Mouse (Mus musculus): ENCODE data around the gene Smarcd2. TPM values are rescaled to one million over a fixed set of nuclear protein-coding genes. Genes with fewer than 3 reads are reported as not detected.

Smarcd2 gene
- polyA plus RNA-seq, 2 experiments, result 114 to 184 TPM

- H3K27me3 ChIP-seq (ENCODE audit: control insufficient read depth, insufficient read depth, low read length), result no peaks in the 10 kb centered on the region
- 55% methylated on average over 8 of the region's 8 CpGs for WGBS
- no peaks in the 10 kb centered on the region for H3K9me3 ChIP-seq (ENCODE audit: control insufficient read depth, low read length)
- DNase-seq (ENCODE audit: low spot score) (no peak), ATAC-seq (ENCODE audit: low FRiP score, low read depth) (no peak)
- 0 out of 2 replicates have a peak, but pooled peaks cover 7% of the 10 kb centered on the region for H3K4me1 ChIP-seq (ENCODE audit: control insufficient read depth, insufficient read depth, low read length)
- H3K4me2 ChIP-seq (replicated peaks; ENCODE audit: low read depth, low read length, severe bottlenecking), result no peak overlapping the region
- H3K36me3 ChIP-seq (ENCODE audit: control insufficient read depth, insufficient read depth, low read length), result no peaks in the 10 kb centered on the region
- no peak overlapping the region for H3K27ac ChIP-seq (replicated peaks; ENCODE audit: low read depth, low read length)
- H3K4me3 ChIP-seq (replicated peaks; ENCODE audit: low read length), result no peak overlapping the region
- no peak overlapping the region for H3K9ac ChIP-seq (ENCODE audit: low read depth, low read length, severe bottlenecking)
- no peak for TF ChIP-seq POLR2A (IDR thresholded peaks at IDR 0.05; ENCODE audit: borderline replicate concordance, extremely low read depth, insufficient read depth, insufficient read length)
Measured at GRCm38 (mm10) chr11:106289369-106289768, 16.6 kb upstream of the Smarcd2 start.

GRCm38 (mm10) chr11:106286987-106287386, 14.2 kb upstream of the Smarcd2 start:
- Histone ChIP-seq H3K4me3 (replicated peaks; ENCODE audit: low read length) (no peak overlapping the region), H3K4me2 (replicated peaks; ENCODE audit: low read depth, low read length, severe bottlenecking) (no peak overlapping the region), H3K9ac (ENCODE audit: low read depth, low read length, severe bottlenecking) (no peak overlapping the region), H3K27ac (replicated peaks; ENCODE audit: low read depth, low read length) (peak overlapping the region; percentile 79), H3K36me3 (ENCODE audit: control insufficient read depth, insufficient read depth, low read length) (no peaks in the 10 kb centered on the region), H3K9me3 (ENCODE audit: control insufficient read depth, low read length) (no peaks in the 10 kb centered on the region), H3K4me1 (ENCODE audit: control insufficient read depth, insufficient read depth, low read length) (0 out of 2 replicates have a peak, but pooled peaks cover 7% of the 10 kb centered on the region), H3K27me3 (ENCODE audit: control insufficient read depth, insufficient read depth, low read length) (no peaks in the 10 kb centered on the region)
- WGBS, result 54% methylated on average over 11 of the region's 11 CpGs
- peak; percentile 70 for DNase-seq (ENCODE audit: low spot score)
- ATAC-seq (ENCODE audit: low FRiP score, low read depth), result no peak
- TF ChIP-seq POLR2A (IDR thresholded peaks at IDR 0.05; ENCODE audit: borderline replicate concordance, extremely low read depth, insufficient read depth, insufficient read length), result no peak

GRCm38 (mm10) chr11:106286206-106286605, 13.4 kb upstream of the Smarcd2 start:
- WGBS, result 79% methylated on average over 7 of the region's 7 CpGs
- Histone ChIP-seq H3K27me3 (ENCODE audit: control insufficient read depth, insufficient read depth, low read length) (no peaks in the 10 kb centered on the region), H3K9ac (ENCODE audit: low read depth, low read length, severe bottlenecking) (no peak overlapping the region), H3K9me3 (ENCODE audit: control insufficient read depth, low read length) (no peaks in the 10 kb centered on the region), H3K4me3 (replicated peaks; ENCODE audit: low read length) (no peak overlapping the region), H3K4me2 (replicated peaks; ENCODE audit: low read depth, low read length, severe bottlenecking) (no peak overlapping the region), H3K36me3 (ENCODE audit: control insufficient read depth, insufficient read depth, low read length) (no peaks in the 10 kb centered on the region), H3K27ac (replicated peaks; ENCODE audit: low read depth, low read length) (no peak overlapping the region), H3K4me1 (ENCODE audit: control insufficient read depth, insufficient read depth, low read length) (0 out of 2 replicates have a peak, but pooled peaks cover 7% of the 10 kb centered on the region)
- TF ChIP-seq POLR2A (IDR thresholded peaks at IDR 0.05; ENCODE audit: borderline replicate concordance, extremely low read depth, insufficient read depth, insufficient read length), result no peak
- ATAC-seq (ENCODE audit: low FRiP score, low read depth) (no peak), DNase-seq (ENCODE audit: low spot score) (no peak)

- Histone ChIP-seq H3K27ac (replicated peaks; ENCODE audit: low read depth, low read length) (no peak overlapping the region), H3K9ac (ENCODE audit: low read depth, low read length, severe bottlenecking) (no peak overlapping the region), H3K4me2 (replicated peaks; ENCODE audit: low read depth, low read length, severe bottlenecking) (no peak overlapping the region), H3K9me3 (ENCODE audit: control insufficient read depth, low read length) (no peaks in the 10 kb centered on the region), H3K4me3 (replicated peaks; ENCODE audit: low read length) (no peak overlapping the region), H3K36me3 (ENCODE audit: control insufficient read depth, insufficient read depth, low read length) (no peaks in the 10 kb centered on the region), H3K27me3 (ENCODE audit: control insufficient read depth, insufficient read depth, low read length) (no peaks in the 10 kb centered on the region), H3K4me1 (ENCODE audit: control insufficient read depth, insufficient read depth, low read length) (0 out of 2 replicates have a peak, but pooled peaks cover 7% of the 10 kb centered on the region)
- DNase-seq (ENCODE audit: low spot score) (no peak), ATAC-seq (ENCODE audit: low FRiP score, low read depth) (no peak)
- 75% methylated on average over 8 of the region's 8 CpGs for WGBS
- no peak for TF ChIP-seq POLR2A (IDR thresholded peaks at IDR 0.05; ENCODE audit: borderline replicate concordance, extremely low read depth, insufficient read depth, insufficient read length)
Measured at GRCm38 (mm10) chr11:106284126-106284525, 11.4 kb upstream of the Smarcd2 start.

GRCm38 (mm10) chr11:106283371-106283770, 10.6 kb upstream of the Smarcd2 start:
- Histone ChIP-seq H3K36me3 (ENCODE audit: control insufficient read depth, insufficient read depth, low read length) (no peaks in the 10 kb centered on the region), H3K9me3 (ENCODE audit: control insufficient read depth, low read length) (no peaks in the 10 kb centered on the region), H3K4me1 (ENCODE audit: control insufficient read depth, insufficient read depth, low read length) (0 out of 2 replicates have a peak, but pooled peaks cover 7% of the 10 kb centered on the region), H3K4me2 (replicated peaks; ENCODE audit: low read depth, low read length, severe bottlenecking) (no peak overlapping the region), H3K9ac (ENCODE audit: low read depth, low read length, severe bottlenecking) (no peak overlapping the region), H3K4me3 (replicated peaks; ENCODE audit: low read length) (no peak overlapping the region), H3K27me3 (ENCODE audit: control insufficient read depth, insufficient read depth, low read length) (no peaks in the 10 kb centered on the region), H3K27ac (replicated peaks; ENCODE audit: low read depth, low read length) (no peak overlapping the region)
- ATAC-seq (ENCODE audit: low FRiP score, low read depth), result no peak
- DNase-seq (ENCODE audit: low spot score), result no peak
- WGBS, result 73% methylated on average over 4 of the region's 4 CpGs
- no peak for TF ChIP-seq POLR2A (IDR thresholded peaks at IDR 0.05; ENCODE audit: borderline replicate concordance, extremely low read depth, insufficient read depth, insufficient read length)

GRCm38 (mm10) chr11:106282452-106282851, 9.7 kb upstream of the Smarcd2 start:
- no peak overlapping the region for H3K9ac ChIP-seq (ENCODE audit: low read depth, low read length, severe bottlenecking)
- ATAC-seq (ENCODE audit: low FRiP score, low read depth) (no peak), DNase-seq (ENCODE audit: low spot score) (no peak)
- no peak overlapping the region for H3K4me3 ChIP-seq (replicated peaks; ENCODE audit: low read length)
- H3K27ac ChIP-seq (replicated peaks; ENCODE audit: low read depth, low read length), result no peak overlapping the region
- H3K27me3 ChIP-seq (ENCODE audit: control insufficient read depth, insufficient read depth, low read length), result no peaks in the 10 kb centered on the region
- TF ChIP-seq POLR2A (IDR thresholded peaks at IDR 0.05; ENCODE audit: borderline replicate concordance, extremely low read depth, insufficient read depth, insufficient read length), result no peak
- WGBS, result 82% methylated on average over 6 of the region's 6 CpGs
- H3K4me2 ChIP-seq (replicated peaks; ENCODE audit: low read depth, low read length, severe bottlenecking), result no peak overlapping the region
- H3K36me3 ChIP-seq (ENCODE audit: control insufficient read depth, insufficient read depth, low read length), result no peaks in the 10 kb centered on the region
- 0 out of 2 replicates have a peak, but pooled peaks cover 7% of the 10 kb centered on the region for H3K4me1 ChIP-seq (ENCODE audit: control insufficient read depth, insufficient read depth, low read length)
- H3K9me3 ChIP-seq (ENCODE audit: control insufficient read depth, low read length), result no peaks in the 10 kb centered on the region

Measured in limb, embryonic 14.5 days (tissue).